Mouse (Mus musculus): ENCODE data around the gene Dnaaf1. TPM values are rescaled to one million over a fixed set of nuclear protein-coding genes. Genes with fewer than 3 reads are reported as not detected.

The Dnaaf1 gene
- total and polyA plus RNA-seq, 2 experiments from 2014 or later: 0.48 TPM; not detected in 1

GRCm38 (mm10) chr8:119634616-119635336 is 59.7 kb downstream of the Dnaaf1 start:
- 0 out of 2 replicates have a peak, but pooled peaks cover 4% of the 10 kb centered on the region for H3K4me1 ChIP-seq (ENCODE audit: insufficient read depth, low read length)
- no peak for TF ChIP-seq CTCF (IDR thresholded peaks at IDR 0.05; ENCODE audit: low read depth)
- WGBS: 13% methylated on average over 14 of the region's 14 CpGs
- no peak overlapping the region for H3K4me2 ChIP-seq (ENCODE audit: low read depth, low read length)
- H3K9ac ChIP-seq (replicated peaks; ENCODE audit: low read length): no peak overlapping the region
- no peaks in the 10 kb centered on the region for H3K36me3 ChIP-seq (ENCODE audit: insufficient read depth, low read length)
- DNase-seq (ENCODE audit: low spot score): peak; percentile 40
- no peak overlapping the region for H3K4me3 ChIP-seq (ENCODE audit: low read length)
- no peaks in the 10 kb centered on the region for H3K9me3 ChIP-seq (ENCODE audit: low read length)
- H3K27me3 ChIP-seq (ENCODE audit: insufficient read depth, low read length): no peaks in the 10 kb centered on the region
- H3K27ac ChIP-seq: no peak overlapping the region
- ATAC-seq: no peak

- 0 out of 2 replicates have a peak within 1 kb of the TSS, but pooled peaks have one; percentile 11 for H3K27ac ChIP-seq
- ATAC-seq: no peak
- H3K4me2 ChIP-seq (ENCODE audit: low read depth, low read length): no peak within 1 kb of the TSS
- DNase-seq (ENCODE audit: low spot score): no peak
- no peaks in the 10 kb centered on the region for H3K27me3 ChIP-seq (ENCODE audit: insufficient read depth, low read length)
- no peak within 1 kb of the TSS for H3K9ac ChIP-seq (replicated peaks; ENCODE audit: low read length)
- no peak within 1 kb of the TSS for H3K4me3 ChIP-seq (ENCODE audit: low read length)
- no peak for TF ChIP-seq CTCF (IDR thresholded peaks at IDR 0.05; ENCODE audit: low read depth)
- H3K9me3 ChIP-seq (ENCODE audit: low read length): no peaks in the 10 kb centered on the region
- no peaks in the 10 kb centered on the region for H3K36me3 ChIP-seq (ENCODE audit: insufficient read depth, low read length)
- 35% methylated on average over 6 of the region's 6 CpGs for WGBS
- 0 out of 2 replicates have a peak, but pooled peaks cover 4% of the 10 kb centered on the region for H3K4me1 ChIP-seq (ENCODE audit: insufficient read depth, low read length)
Measured at GRCm38 (mm10) chr8:119635378-119635777, 60.3 kb downstream of the Dnaaf1 start, which contains the start of gene Kcng4. TSS of gene Kcng4 (minus strand) at chr8:119635680.

GRCm38 (mm10) chr8:119635958-119636357 is 60.9 kb downstream of the Dnaaf1 start:
- H3K4me2 ChIP-seq (ENCODE audit: low read depth, low read length): no peak overlapping the region
- 0 out of 2 replicates have a peak, but pooled peaks cover 4% of the 10 kb centered on the region for H3K4me1 ChIP-seq (ENCODE audit: insufficient read depth, low read length)
- WGBS: 57% methylated on average over 2 of the region's 2 CpGs
- DNase-seq (ENCODE audit: low spot score) (no peak), ATAC-seq (no peak)
- no peak for TF ChIP-seq CTCF (IDR thresholded peaks at IDR 0.05; ENCODE audit: low read depth)
- no peaks in the 10 kb centered on the region for H3K9me3 ChIP-seq (ENCODE audit: low read length)
- no peaks in the 10 kb centered on the region for H3K36me3 ChIP-seq (ENCODE audit: insufficient read depth, low read length)
- no peaks in the 10 kb centered on the region for H3K27me3 ChIP-seq (ENCODE audit: insufficient read depth, low read length)
- no peak overlapping the region for H3K4me3 ChIP-seq (ENCODE audit: low read length)
- H3K27ac ChIP-seq: no peak overlapping the region
- no peak overlapping the region for H3K9ac ChIP-seq (replicated peaks; ENCODE audit: low read length)

GRCm38 (mm10) chr8:119636766-119637165 is 61.7 kb downstream of the Dnaaf1 start:
- 54% methylated on average over 7 of the region's 7 CpGs for WGBS
- Histone ChIP-seq H3K4me2 (ENCODE audit: low read depth, low read length) (no peak overlapping the region), H3K27me3 (ENCODE audit: insufficient read depth, low read length) (no peaks in the 10 kb centered on the region), H3K36me3 (ENCODE audit: insufficient read depth, low read length) (no peaks in the 10 kb centered on the region), H3K9me3 (ENCODE audit: low read length) (no peaks in the 10 kb centered on the region), H3K4me3 (ENCODE audit: low read length) (no peak overlapping the region), H3K4me1 (ENCODE audit: insufficient read depth, low read length) (0 out of 2 replicates have a peak, but pooled peaks cover 4% of the 10 kb centered on the region), H3K27ac (no peak overlapping the region), H3K9ac (replicated peaks; ENCODE audit: low read length) (no peak overlapping the region)
- ATAC-seq (no peak), DNase-seq (ENCODE audit: low spot score) (no peak)
- TF ChIP-seq CTCF (IDR thresholded peaks at IDR 0.05; ENCODE audit: low read depth): no peak

GRCm38 (mm10) chr8:119637381-119637780 is 62.3 kb downstream of the Dnaaf1 start:
- DNase-seq (ENCODE audit: low spot score): no peak
- Histone ChIP-seq H3K4me3 (ENCODE audit: low read length) (no peak overlapping the region), H3K9me3 (ENCODE audit: low read length) (no peaks in the 10 kb centered on the region), H3K4me2 (ENCODE audit: low read depth, low read length) (no peak overlapping the region), H3K36me3 (ENCODE audit: insufficient read depth, low read length) (no peaks in the 10 kb centered on the region), H3K9ac (replicated peaks; ENCODE audit: low read length) (no peak overlapping the region), H3K27ac (no peak overlapping the region), H3K4me1 (ENCODE audit: insufficient read depth, low read length) (0 out of 2 replicates have a peak, but pooled peaks cover 4% of the 10 kb centered on the region), H3K27me3 (ENCODE audit: insufficient read depth, low read length) (no peaks in the 10 kb centered on the region)
- WGBS: 88% methylated on average over 4 of the region's 4 CpGs
- ATAC-seq: no peak
- TF ChIP-seq CTCF (IDR thresholded peaks at IDR 0.05; ENCODE audit: low read depth): no peak

GRCm38 (mm10) chr8:119638261-119638660 is 63.2 kb downstream of the Dnaaf1 start:
- H3K4me3 ChIP-seq (ENCODE audit: low read length): no peak overlapping the region
- no peak overlapping the region for H3K27ac ChIP-seq
- no peak overlapping the region for H3K9ac ChIP-seq (replicated peaks; ENCODE audit: low read length)
- no peaks in the 10 kb centered on the region for H3K27me3 ChIP-seq (ENCODE audit: insufficient read depth, low read length)
- no peaks in the 10 kb centered on the region for H3K36me3 ChIP-seq (ENCODE audit: insufficient read depth, low read length)
- peak; percentile 17; the same call in 1 of the 2 replicates for TF ChIP-seq CTCF (IDR thresholded peaks at IDR 0.05; ENCODE audit: low read depth)
- no peak overlapping the region for H3K4me2 ChIP-seq (ENCODE audit: low read depth, low read length)
- DNase-seq (ENCODE audit: low spot score) (peak; percentile 62), ATAC-seq (no peak)
- H3K9me3 ChIP-seq (ENCODE audit: low read length): no peaks in the 10 kb centered on the region
- WGBS: 54% methylated on average over 6 of the region's 6 CpGs
- H3K4me1 ChIP-seq (ENCODE audit: insufficient read depth, low read length): 0 out of 2 replicates have a peak, but pooled peaks cover 4% of the 10 kb centered on the region

- Histone ChIP-seq H3K36me3 (ENCODE audit: insufficient read depth, low read length) (no peaks in the 10 kb centered on the region), H3K4me2 (ENCODE audit: low read depth, low read length) (no peak overlapping the region), H3K9ac (replicated peaks; ENCODE audit: low read length) (no peak overlapping the region), H3K4me3 (ENCODE audit: low read length) (no peak overlapping the region), H3K27me3 (ENCODE audit: insufficient read depth, low read length) (no peaks in the 10 kb centered on the region), H3K9me3 (ENCODE audit: low read length) (no peaks in the 10 kb centered on the region), H3K4me1 (ENCODE audit: insufficient read depth, low read length) (0 out of 2 replicates have a peak, but pooled peaks cover 4% of the 10 kb centered on the region), H3K27ac (no peak overlapping the region)
- DNase-seq (ENCODE audit: low spot score): no peak
- 52% methylated on average over 7 of the region's 7 CpGs for WGBS
- no peak for TF ChIP-seq CTCF (IDR thresholded peaks at IDR 0.05; ENCODE audit: low read depth)
- no peak for ATAC-seq
Measured at GRCm38 (mm10) chr8:119639798-119640197, 64.8 kb downstream of the Dnaaf1 start.
